Mouse (Mus musculus) urinary bladder, postnatal 14 days (tissue): ENCODE results near the gene Parm1.

Experiments used
- DNase-seq: peaks from one replicate; pipeline ENCODE4 v3.0.0; 2021; ENCODE audit warnings: low spot score

Gene Parm1

GRCm38 (mm10) chr5:91517480-91518301 is at the start of gene Parm1:
Gene Parm1, plus strand, starts transcription at chr5:91517615.
- peak; percentile 92 for DNase-seq

DNA sequence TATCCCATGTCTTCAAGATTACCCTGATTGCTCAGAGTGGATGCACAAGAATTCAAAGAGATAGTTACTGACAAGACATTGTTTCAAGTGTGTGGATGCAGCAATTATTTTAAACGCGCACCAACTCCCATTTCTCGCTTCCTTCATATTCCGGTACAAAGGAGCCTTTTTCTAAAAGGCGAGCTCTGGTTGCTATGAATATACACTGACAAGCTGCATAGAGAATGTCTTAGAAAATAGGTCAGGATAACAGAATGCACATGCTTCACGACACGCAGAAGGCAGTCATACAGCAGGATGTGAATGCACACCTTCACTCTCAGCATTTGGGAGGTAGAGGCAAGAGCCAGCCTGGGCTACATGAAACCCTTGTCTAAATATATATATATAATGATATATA is 42.2 kb upstream of the Parm1 start:
- no peak for DNase-seq

DNA sequence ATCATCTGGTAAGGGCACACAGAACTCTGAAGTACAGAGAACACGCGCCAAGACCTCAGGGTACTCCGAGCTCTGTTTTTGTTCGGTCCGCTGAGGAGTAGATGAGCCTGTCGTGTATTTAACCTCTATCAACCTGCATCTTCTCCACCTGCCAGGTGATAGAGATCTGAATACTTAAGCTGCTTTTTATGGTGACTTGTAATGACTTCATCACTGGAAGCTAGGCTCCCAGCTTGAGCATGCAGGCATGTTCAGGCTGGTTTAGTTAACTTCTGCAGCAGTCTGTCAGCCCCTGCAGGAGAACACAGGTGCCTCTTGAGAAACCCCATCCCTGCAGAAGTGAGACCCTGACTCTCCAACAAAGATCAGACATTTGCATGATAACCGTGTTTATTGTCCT is 40.6 kb upstream of the Parm1 start:
- DNase-seq: peak; percentile 18

GRCm38 (mm10) chr5:91478673-91479072 is 38.7 kb upstream of the Parm1 start:
- no peak for DNase-seq

- DNase-seq: no peak
Observed at GRCm38 (mm10) chr5:91480129-91480528, 37.3 kb upstream of the Parm1 start.

GRCm38 (mm10) chr5:91484324-91484723 is 33.1 kb upstream of the Parm1 start:
- no peak for DNase-seq

- DNase-seq: no peak
Observed at GRCm38 (mm10) chr5:91494456-91494855, 23.0 kb upstream of the Parm1 start.

DNA sequence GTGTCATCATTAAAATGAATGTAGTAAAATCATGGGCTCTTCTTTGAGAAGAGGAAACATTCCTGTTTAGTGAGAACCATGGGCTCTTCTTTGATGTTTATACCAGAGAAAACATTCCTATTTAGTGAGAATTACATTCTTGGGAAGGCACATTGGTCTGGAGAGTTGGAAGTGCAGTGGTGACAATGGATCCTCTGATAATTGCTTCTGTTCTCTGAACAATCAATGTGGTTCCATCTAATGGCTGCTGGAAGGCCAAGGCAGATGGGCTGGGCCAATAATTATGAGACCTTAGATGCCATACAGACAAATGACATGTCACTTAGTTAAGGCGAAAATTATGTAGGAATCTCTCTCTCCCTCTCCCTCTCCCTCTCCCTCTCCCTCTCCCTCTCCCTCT is 16.1 kb upstream of the Parm1 start:
- DNase-seq: no peak

- no peak for DNase-seq
Observed at GRCm38 (mm10) chr5:91502366-91502765, 15.0 kb upstream of the Parm1 start.

DNA sequence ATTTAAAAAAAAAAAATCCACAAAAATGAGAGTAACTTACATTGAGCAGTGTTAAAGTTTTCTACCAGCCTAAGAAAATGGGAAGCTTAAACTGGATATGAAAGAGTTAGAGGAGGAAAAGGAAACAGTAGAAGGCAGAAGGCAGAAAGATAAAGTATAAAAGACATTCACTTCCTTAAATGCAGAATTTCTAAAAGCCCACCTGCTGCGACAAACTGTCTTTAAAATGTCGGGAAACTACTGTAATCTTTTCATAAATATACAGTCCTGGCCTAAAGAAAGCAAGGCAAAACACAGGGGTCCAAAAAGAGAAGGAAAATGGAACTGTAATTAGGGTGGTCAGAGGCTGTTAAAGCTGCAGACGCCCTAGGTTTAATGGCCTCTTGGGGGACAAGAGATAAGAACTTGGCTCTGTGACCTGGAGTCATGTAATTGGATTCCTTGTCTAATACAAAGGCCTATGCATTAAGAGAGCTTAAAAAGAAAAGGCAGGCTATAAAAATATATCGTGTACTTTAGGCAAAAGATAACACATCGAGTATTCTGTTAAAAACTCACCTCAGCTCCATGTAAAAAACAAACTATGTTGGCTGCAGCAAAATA is 13.0 kb upstream of the Parm1 start:
- DNase-seq: no peak

- DNase-seq: no peak
Observed at GRCm38 (mm10) chr5:91517077-91517476, 338 bp upstream of the Parm1 start.

- no peak for DNase-seq
Observed at GRCm38 (mm10) chr5:91518302-91518790, 931 bp downstream of the Parm1 start.

DNA sequence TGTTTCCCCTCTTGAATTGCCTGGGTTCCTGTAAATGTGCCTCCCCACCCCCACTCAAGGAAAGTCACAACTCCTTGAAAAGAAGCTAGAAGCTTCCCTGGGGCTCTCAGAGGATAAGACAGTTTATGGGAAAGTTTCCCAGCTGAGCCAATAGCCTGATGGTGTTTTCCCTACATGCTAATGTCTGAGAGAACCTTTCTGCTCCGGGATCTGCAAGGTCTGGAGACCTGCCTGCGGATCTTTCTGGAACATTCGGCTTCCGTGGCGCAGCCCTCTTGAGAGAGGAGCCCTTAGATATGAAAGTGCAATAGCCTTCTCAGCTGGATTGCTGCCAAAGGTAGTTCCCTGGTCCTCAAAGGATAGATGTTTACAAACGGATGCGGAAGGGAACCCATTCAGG is 1.5 kb downstream of the Parm1 start:
- DNase-seq: peak; percentile 61

GRCm38 (mm10) chr5:91519521-91519920 is 2.1 kb downstream of the Parm1 start:
- DNase-seq: peak; percentile 43

GRCm38 (mm10) chr5:91532748-91533496 is 15.5 kb downstream of the Parm1 start:
- DNase-seq: no peak

- DNase-seq: no peak
Observed at GRCm38 (mm10) chr5:91559071-91559610, 41.7 kb downstream of the Parm1 start.

DNA sequence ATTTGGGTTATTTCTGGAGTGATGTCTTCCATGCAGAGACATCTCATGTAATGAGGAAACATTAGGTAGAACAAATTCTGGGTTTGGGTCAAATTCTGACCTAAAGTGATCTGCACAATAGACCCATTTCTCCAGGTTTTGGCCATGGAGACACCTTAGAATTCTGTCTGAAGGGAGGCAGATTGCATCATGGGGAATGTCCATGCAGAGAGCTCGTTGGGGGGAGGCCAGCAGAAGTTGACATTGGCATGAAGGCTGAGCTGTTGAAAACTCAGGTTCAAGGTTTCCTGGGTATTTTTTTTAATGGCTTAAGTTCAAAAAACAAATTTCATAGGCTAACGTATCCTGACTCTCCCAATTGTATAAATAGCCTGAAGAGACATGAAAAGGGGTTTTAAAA is 42.3 kb downstream of the Parm1 start:
- no peak for DNase-seq

DNA sequence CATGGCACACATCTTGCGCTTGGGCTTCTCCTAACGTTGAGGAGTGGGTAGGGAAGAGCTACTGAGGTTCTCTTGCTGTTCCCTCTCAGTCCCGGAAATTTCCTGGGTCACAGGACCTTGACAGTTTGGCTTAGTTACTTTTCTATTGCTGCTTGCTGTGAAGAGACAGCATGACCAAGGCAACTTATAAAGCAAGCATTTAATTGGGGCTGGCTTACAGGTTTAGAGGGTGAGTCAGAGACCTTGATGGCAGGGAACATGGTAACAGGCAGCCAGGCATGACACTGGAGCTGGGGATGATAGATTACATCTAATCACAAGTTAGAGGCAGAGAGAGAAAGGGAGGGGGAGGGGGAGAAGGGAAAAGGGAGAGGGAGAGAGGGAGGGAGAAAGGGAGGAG is 44.0 kb downstream of the Parm1 start:
- DNase-seq: no peak

GRCm38 (mm10) chr5:91562486-91562885 is 45.1 kb downstream of the Parm1 start:
- DNase-seq: no peak

- peak; percentile 8 for DNase-seq
Observed at GRCm38 (mm10) chr5:91564054-91564453, 46.6 kb downstream of the Parm1 start.

GRCm38 (mm10) chr5:91565458-91565857 is 48.0 kb downstream of the Parm1 start:
- no peak for DNase-seq

DNA sequence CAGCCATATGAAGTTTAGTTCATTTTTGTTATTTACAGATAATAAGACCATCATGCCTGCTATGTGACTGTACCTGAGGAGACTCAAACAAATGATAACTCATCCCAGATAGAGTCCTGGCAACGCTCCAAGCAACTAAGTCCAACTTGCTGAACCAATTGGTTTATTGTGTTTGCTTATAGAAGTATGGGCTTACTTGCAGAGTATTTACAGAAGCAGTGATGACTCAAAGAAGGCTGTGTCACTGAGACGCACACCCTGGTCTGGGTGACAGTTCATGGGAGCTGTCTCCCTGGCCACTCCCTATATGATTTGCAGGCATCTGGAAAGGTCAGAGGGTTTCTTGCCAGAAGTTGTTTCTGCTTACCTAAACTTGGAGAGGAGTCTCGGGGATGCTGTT is 49.2 kb downstream of the Parm1 start:
- peak; percentile 81 for DNase-seq

- DNase-seq: no peak
Observed at GRCm38 (mm10) chr5:91574211-91574610, 56.8 kb downstream of the Parm1 start.
